Mouse (Mus musculus) lung, postnatal 0 days (tissue): ENCODE results near the gene Rpl3.

Experiments used
- CTCF ChIP-seq: IDR thresholded peaks from 2 replicates; pipeline ENCODE4 v1.5.1; 2016; ENCODE audit warnings: antibody characterized with exemption, mild to moderate bottlenecking
- EP300 ChIP-seq: IDR thresholded peaks from 2 replicates; pipeline ENCODE4 v1.6.1; 2016; ENCODE audit warnings: antibody characterized with exemption, mild to moderate bottlenecking, control low read depth

GRCm38 (mm10) chr15:80079954-80080353 lies 11.7 kb downstream of the Rpl3 start:
- TF ChIP-seq CTCF (no peak), EP300 (no peak)
